Mouse (Mus musculus) lung, postnatal 0 days (tissue): ENCODE data around the gene Pcbp3.

ENCODE experiments used
- CTCF ChIP-seq: IDR thresholded peaks from 2 replicates; pipeline ENCODE4 v1.5.1; 2016; ENCODE audit warnings: antibody characterized with exemption, mild to moderate bottlenecking
- EP300 ChIP-seq: IDR thresholded peaks from 2 replicates; pipeline ENCODE4 v1.6.1; 2016; ENCODE audit warnings: antibody characterized with exemption, mild to moderate bottlenecking, control low read depth

DNA sequence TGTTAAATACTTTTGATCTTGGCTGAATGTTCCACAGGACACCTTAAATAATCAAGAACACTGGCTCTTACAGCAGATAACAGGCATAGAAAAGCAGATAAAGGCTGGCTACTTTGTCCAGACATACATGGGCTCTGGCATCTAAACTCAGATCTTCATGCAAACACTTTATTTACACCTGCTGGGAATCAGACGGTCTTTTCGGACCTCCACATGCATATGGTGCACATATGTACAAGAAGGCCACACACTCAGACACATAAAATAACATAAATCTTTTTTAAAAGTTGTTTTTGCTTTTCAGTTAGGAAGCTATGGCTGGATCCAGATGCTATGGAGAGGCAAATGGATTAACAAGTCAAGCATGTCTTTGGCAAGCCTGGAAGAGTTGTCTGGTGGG lies 37.2 kb downstream of the Pcbp3 start:
- no peak for TF ChIP-seq CTCF
- TF ChIP-seq EP300 = no peak
